Mouse (Mus musculus) granulocyte monocyte progenitor cell, adult 5-6 weeks (primary cell): ENCODE measurements around the gene Gm6904. TPM values are rescaled to one million over a fixed set of nuclear protein-coding genes. Genes with fewer than 3 reads are reported as not detected.

Source experiments
- total RNA-seq, 2 experiments: library from RNA; stranded (forward) in 1 of 2; stranded (reverse) in 1 of 2; fragments of 200-712, 200-1000 nt in 1 of 2; fragments of >200 nt in 1 of 2; fragmentation: Nextera tagmentation in 1 of 2; gene quantifications; 2 replicates each; pipeline ENCODE4 v1.2.3; 2014 to 2017

Gene Gm6904
- total RNA-seq, 2 experiments from 2014 or later = not detected

Other genes with a start within 250 kb of the Gm6904 start
- not detected in 2 replicates for gene 1700129C05Rik, start 117.3 kb downstream of the Gm6904 start, total RNA-seq (2014; fragmentation: Nextera tagmentation)
- gene 1700129C05Rik, start 117.3 kb downstream of the Gm6904 start, total RNA-seq (2017) = not detected in 2 replicates
- not detected in 2 replicates for gene Gm5142, start 81.5 kb downstream of the Gm6904 start, total RNA-seq (2014; fragmentation: Nextera tagmentation)
- gene Gm5142, start 81.5 kb downstream of the Gm6904 start, total RNA-seq (2017) = not detected in 2 replicates
- gene Rcbtb1, start 59.0 kb downstream of the Gm6904 start, total RNA-seq (2014; fragmentation: Nextera tagmentation) = 26.3 and 29.8 TPM in 2 replicates
- 7.7 and 12.2 TPM in 2 replicates for gene Rcbtb1, start 59.0 kb downstream of the Gm6904 start, total RNA-seq (2017)
- not detected in 2 replicates for gene Phf11a, start 37.3 kb upstream of the Gm6904 start, total RNA-seq (2014; fragmentation: Nextera tagmentation)
- gene Phf11a, start 37.3 kb upstream of the Gm6904 start, total RNA-seq (2017) = not detected in 2 replicates
- 1.2 TPM in 1 of 2 replicates, not detected in the other for gene Phf11b, start 81.1 kb upstream of the Gm6904 start, total RNA-seq (2014; fragmentation: Nextera tagmentation)
- 1.8 and 4.2 TPM in 2 replicates for gene Phf11b, start 81.1 kb upstream of the Gm6904 start, total RNA-seq (2017)
- not detected in 2 replicates for gene Phf11d, start 105.3 kb upstream of the Gm6904 start, total RNA-seq (2014; fragmentation: Nextera tagmentation)
- gene Phf11d, start 105.3 kb upstream of the Gm6904 start, total RNA-seq (2017) = 0.93 and 1.4 TPM in 2 replicates
- gene Phf11c, start 135.2 kb upstream of the Gm6904 start, total RNA-seq (2014; fragmentation: Nextera tagmentation) = 2.4 and 2.6 TPM in 2 replicates
- 1.1 and 1.6 TPM in 2 replicates for gene Phf11c, start 135.2 kb upstream of the Gm6904 start, total RNA-seq (2017)
- gene Setdb2, start 180.7 kb upstream of the Gm6904 start, total RNA-seq (2014; fragmentation: Nextera tagmentation) = 17.0 and 17.3 TPM in 2 replicates
- 26.6 and 28.9 TPM in 2 replicates for gene Setdb2, start 180.7 kb upstream of the Gm6904 start, total RNA-seq (2017)
- 32.5 and 42.4 TPM in 2 replicates for gene Cab39l, start 180.8 kb upstream of the Gm6904 start, total RNA-seq (2014; fragmentation: Nextera tagmentation)
- 31.0 and 43.0 TPM in 2 replicates for gene Cab39l, start 180.8 kb upstream of the Gm6904 start, total RNA-seq (2017)